Mouse (Mus musculus) NIH3T3 (cell line): ENCODE data around the gene Bcl2l11.
"Not testable (repeated sequence)": the region's sequence is repeated elsewhere in the genome, so short reads cannot be mapped to it uniquely, and the experiment has no call there.

Experiments used
- DNase-seq: peaks from one replicate; pipeline ENCODE4 v3.0.0-alpha.2; 2012; ENCODE audit warnings: low read depth

The Bcl2l11 gene

GRCm38 (mm10) chr2:128125635-128126470 is at the start of gene Bcl2l11:
TSS of gene Bcl2l11 (plus strand) at chr2:128126038.
- DNase-seq = peak; percentile 96

GRCm38 (mm10) chr2:128076936-128077335 is 48.9 kb upstream of the Bcl2l11 start:
- DNase-seq = no peak

- DNase-seq = peak; percentile 50
Observed at GRCm38 (mm10) chr2:128078859-128079258, 47.0 kb upstream of the Bcl2l11 start.

GRCm38 (mm10) chr2:128079316-128079715 is 46.5 kb upstream of the Bcl2l11 start:
- no peak for DNase-seq

- DNase-seq = no peak
Observed at GRCm38 (mm10) chr2:128083844-128084243, 42.0 kb upstream of the Bcl2l11 start.

GRCm38 (mm10) chr2:128084607-128085006 is 41.2 kb upstream of the Bcl2l11 start:
- DNase-seq = no peak

GRCm38 (mm10) chr2:128085481-128085880 is 40.4 kb upstream of the Bcl2l11 start:
- DNase-seq = no peak

GRCm38 (mm10) chr2:128086301-128086886 is 39.4 kb upstream of the Bcl2l11 start:
- no peak for DNase-seq

- DNase-seq = no peak
Observed at GRCm38 (mm10) chr2:128086996-128087526, 38.8 kb upstream of the Bcl2l11 start.

GRCm38 (mm10) chr2:128087798-128088545 is 37.9 kb upstream of the Bcl2l11 start:
- no peak for DNase-seq

GRCm38 (mm10) chr2:128090283-128090885 is 35.5 kb upstream of the Bcl2l11 start:
- DNase-seq = no peak

GRCm38 (mm10) chr2:128091431-128092369 is 34.1 kb upstream of the Bcl2l11 start:
- no peak for DNase-seq

- DNase-seq = no peak
Observed at GRCm38 (mm10) chr2:128092451-128092850, 33.4 kb upstream of the Bcl2l11 start.

- no peak for DNase-seq
Observed at GRCm38 (mm10) chr2:128094196-128094595, 31.6 kb upstream of the Bcl2l11 start.

- no peak for DNase-seq
Observed at GRCm38 (mm10) chr2:128094602-128095001, 31.2 kb upstream of the Bcl2l11 start.

GRCm38 (mm10) chr2:128095270-128095669 is 30.6 kb upstream of the Bcl2l11 start:
- no peak for DNase-seq

GRCm38 (mm10) chr2:128096070-128096469 is 29.8 kb upstream of the Bcl2l11 start:
- DNase-seq = no peak

- not testable (repeated sequence) for DNase-seq
Observed at GRCm38 (mm10) chr2:128098118-128098517, 27.7 kb upstream of the Bcl2l11 start.

GRCm38 (mm10) chr2:128102086-128102485 is 23.8 kb upstream of the Bcl2l11 start:
- DNase-seq = no peak

GRCm38 (mm10) chr2:128104815-128105214 is 21.0 kb upstream of the Bcl2l11 start:
- no peak for DNase-seq

- DNase-seq = no peak
Observed at GRCm38 (mm10) chr2:128105651-128106050, 20.2 kb upstream of the Bcl2l11 start.
